Mouse (Mus musculus): ENCODE data around the gene Selenbp2.

GRCm38 (mm10) chr3:94648755-94649590, 44.4 kb upstream of the Selenbp2 start:
- no peak for TF ChIP-seq CTCF (conservative IDR thresholded peaks at IDR 0.05; ENCODE audit: insufficient read depth, insufficient read length, low read depth, low read length)
- TF ChIP-seq POLR2A (IDR thresholded peaks at IDR 0.05; ENCODE audit: low read depth, low read length), result no peak
